Mouse (Mus musculus) embryo, embryonic 10 days (tissue): ENCODE results near the gene Fam117a.

Experiments used
- DNase-seq: peaks from one replicate; pipeline ENCODE4 v3.0.0-alpha.2; 2015; ENCODE audit warnings: low spot score

Fam117a gene

DNA sequence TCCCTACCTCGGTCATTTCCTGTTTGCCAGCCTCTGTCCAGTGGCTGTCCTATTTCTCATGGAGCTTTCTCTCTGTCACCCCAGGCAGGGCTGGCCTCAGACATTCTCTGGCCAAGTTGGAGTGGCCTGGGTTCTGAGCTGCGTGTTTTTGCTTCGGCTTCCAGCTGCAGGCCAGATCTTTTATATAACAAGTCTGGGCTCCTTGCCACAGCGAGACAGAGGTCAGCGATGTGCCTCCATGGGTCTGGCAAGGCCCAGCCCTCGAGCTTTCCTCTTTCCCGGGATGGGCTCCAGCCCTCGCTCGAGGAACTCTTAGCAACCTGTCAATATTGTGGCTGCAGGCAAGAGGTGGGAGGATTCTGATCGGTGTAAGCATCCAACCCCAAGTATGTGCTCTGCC, 28.8 kb downstream of the Fam117a start:
- no peak for DNase-seq

DNA sequence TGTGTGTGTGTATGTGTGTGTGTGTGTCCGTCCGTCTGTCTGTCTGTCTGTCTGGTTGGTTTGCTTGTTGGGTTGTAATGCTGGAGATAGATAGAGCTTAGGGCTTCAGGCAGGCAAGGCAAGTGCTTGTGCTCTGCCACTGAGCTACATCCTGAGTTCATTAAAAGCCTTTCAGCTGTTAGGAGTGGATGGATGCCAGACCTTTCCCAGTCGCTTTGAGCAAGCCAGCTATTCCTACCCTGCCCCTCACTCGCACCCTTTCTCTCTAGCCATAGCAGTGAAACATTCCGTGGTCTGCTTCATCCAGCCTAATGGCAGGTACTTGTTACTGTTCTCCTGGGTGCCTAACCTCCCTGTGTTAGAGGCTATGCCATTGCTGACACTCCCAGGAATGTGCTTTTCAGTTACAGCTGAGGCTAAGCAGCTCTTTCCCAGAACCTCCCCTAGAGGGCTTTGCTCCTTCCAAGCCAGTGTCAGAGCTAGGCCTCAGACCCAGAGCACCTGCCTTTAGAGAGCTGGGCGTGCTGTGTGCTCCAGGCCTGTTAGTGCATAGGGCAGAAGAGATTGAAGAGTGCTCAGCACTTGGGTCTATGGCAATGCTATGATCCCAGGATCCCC, 29.6 kb downstream of the Fam117a start:
- no peak for DNase-seq

- no peak for DNase-seq
These were observed 30.4 kb downstream of the Fam117a start for GRCm38 (mm10) chr11:95367011-95367735.

DNA sequence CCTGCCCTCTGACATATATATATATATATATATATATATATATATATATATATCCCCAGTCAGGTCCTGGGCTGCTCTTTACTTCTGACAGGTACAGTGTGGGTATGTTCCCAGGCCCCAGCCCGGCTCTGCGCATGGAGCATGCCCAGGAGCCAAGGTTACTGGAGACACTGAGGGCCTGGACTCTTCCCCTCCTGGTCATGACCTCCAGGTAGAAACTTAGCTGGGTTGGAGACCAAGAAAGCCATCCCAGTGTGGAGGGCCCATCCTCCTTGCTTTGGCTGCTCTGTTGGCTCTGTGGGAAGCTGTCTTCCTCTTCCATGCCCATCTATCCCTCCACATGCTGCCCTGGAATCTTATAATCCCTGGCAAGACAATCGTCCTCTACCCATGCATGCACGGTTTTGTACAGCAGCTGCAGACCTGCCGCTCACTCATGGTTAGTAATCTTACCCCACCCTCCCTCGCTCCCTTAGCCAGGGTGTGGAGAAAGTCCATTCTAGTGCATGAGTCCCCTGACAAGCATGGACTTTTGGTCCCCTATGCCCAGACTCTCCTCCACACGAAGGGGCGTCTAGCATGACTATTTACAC, 31.5 kb downstream of the Fam117a start:
- no peak for DNase-seq

- no peak for DNase-seq
These were observed 32.1 kb downstream of the Fam117a start for GRCm38 (mm10) chr11:95368871-95369270.

DNA sequence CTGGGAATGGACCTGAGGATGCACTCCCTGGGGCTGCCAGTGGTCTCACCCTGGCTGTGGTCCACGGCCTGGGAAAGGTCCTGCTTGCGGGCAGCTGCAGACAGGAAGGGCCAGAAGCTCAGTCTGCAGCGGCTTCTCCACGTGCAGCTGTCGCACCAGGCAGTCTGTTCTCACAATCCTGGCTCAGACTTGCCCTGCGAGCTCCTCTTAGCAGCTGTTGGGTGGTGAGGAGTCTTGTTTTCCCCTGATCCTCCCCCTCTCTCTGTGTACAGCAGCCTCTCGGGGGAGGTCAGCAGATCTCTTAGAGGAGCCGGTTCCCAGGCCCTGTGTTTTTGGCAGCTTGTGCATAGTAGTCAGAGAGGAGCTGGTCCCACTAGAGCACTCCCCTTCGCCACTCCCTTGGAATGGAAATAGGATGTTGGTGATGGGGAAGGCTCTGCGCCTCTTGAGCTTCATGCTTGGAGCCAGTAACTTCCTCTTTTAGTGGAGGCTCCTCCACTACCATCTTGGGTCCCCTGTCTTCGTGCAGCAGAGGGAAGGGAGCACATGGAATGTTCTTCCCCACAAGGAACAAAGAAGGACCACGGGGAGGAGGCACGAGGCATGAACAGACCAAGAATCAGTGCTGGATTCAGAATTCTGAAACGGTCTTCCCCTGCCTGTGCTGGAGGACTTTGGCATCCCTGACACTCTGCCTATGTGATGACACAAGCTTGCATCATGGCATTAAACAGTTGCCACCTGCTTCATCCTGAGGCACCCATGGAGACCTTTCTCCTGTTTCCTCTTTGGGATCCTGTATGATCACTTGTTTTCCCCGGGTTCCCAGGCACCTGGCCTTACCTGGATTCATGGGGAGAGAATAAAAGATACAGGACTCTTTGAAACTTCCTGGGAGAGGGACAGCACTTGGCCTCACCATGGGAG, 33.4 kb downstream of the Fam117a start:
- DNase-seq = no peak

DNA sequence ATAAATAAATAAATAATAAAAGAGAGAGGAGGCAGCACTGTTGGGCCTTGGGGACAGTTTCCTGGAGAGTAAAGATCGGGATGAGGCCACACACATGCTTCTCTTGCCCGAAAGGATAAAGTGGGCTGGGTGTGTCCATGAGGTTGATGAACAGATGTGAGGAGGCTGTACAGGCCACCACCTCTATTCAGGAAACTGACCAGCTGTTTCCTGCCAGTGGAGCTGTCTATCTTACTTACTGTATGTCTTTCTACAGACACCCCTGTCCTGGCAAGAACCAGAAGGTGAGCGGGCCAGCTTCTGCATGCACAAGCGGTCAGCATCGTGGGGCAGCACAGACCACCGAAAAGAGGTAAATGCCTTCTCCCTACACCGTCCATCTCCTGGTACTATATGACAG, 34.4 kb downstream of the Fam117a start:
- no peak for DNase-seq

DNA sequence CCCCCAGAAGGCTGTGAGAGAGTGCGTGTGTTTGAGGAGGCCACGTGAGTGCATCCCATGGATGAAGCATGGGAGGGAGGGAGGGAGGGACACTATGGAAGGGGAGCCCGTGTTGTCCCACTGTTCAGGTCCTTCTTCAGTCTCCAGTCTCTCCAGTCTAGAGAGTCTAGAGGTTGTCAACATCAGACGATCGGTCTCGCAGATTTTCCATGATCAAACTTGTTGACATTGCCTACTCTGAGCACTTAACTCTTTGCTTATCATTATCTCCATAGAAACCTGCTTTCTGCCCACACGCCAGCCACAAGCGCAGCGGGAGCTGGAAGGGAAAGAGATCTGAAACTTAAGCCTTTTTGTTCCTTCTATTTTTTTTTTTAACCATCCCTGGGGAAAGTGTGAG, 42.1 kb downstream of the Fam117a start:
- no peak for DNase-seq

DNA sequence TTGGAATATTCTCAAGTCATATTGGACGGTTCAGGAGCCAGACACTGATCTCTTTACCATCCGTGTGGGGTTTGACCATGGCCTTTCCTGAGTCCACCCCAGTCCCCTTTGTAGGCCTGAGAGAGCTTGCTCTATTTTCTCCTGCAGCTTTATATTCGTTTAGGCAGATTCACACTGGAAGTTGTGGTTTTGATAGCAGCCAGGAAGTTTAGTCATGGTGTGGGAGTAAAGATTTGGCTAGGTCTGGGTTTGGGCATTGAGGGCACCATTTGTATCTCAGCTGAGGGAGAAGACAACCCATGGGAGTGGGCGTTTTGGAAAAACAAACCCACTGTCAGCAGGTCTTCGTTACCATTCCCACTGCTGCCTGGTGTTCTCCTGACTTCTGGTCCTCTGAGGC, 42.7 kb downstream of the Fam117a start:
- DNase-seq = no peak

- no peak for DNase-seq
These were observed 43.9 kb downstream of the Fam117a start for GRCm38 (mm10) chr11:95380711-95381110.

DNA sequence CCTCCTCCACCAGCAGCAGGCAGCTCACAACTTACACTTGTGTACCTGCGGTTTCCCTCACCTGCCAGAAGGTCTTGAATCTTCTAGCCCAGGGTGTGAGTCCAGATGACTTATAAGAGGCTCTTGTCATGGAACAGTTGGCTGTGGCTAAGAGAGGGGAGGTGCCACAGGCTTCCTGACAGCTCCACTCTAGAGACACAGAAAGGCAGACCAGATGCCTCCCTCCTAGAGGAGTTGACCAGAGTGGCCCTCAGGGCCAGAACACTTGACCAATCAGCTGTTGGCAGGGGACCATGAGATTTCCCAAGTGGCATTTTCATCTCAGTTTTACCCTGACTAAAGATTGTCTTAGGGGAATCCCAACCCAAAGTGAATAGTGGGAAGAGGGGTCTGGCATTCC, 44.3 kb downstream of the Fam117a start:
- no peak for DNase-seq

GRCm38 (mm10) chr11:95383331-95383986, 46.6 kb downstream of the Fam117a start:
- no peak for DNase-seq

DNA sequence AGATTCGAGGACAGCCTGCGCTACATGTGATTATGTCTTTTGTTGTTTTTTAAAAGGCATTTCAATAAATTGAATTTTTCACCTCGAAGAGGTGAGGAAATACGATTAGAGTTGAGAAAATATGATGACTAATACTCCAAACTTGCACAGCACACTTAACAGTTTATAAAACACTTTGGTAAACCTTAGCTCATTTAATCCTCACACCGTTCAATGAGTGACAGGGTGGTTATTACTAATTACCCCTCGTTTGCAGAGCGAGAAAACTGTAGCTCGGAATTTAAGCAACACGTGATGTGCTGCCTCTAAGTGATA, 47.1 kb downstream of the Fam117a start:
- no peak for DNase-seq

- peak; percentile 99 for DNase-seq
These were observed 47.6 kb downstream of the Fam117a start, which contains the start of gene Slc35b1 for GRCm38 (mm10) chr11:95384319-95384972. Gene Slc35b1 (plus strand): TSS chr11:95384692.

DNA sequence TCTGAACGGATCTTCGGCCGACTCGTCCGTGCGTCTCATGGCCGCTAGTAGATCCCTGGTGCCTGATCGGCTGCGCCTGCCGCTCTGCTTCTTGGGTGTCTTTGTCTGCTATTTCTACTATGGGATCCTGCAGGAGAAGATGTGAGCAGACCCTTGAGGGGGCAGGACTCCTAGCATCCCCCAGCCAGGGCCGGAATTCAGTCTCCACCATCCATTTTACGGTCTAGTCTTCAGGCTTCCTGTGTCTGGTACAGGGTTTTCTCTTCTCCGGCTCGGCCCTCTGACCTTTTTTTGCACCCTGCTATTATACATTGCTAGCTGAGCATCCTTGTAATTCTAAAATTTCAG, 48.1 kb downstream of the Fam117a start:
- DNase-seq = no peak

DNA sequence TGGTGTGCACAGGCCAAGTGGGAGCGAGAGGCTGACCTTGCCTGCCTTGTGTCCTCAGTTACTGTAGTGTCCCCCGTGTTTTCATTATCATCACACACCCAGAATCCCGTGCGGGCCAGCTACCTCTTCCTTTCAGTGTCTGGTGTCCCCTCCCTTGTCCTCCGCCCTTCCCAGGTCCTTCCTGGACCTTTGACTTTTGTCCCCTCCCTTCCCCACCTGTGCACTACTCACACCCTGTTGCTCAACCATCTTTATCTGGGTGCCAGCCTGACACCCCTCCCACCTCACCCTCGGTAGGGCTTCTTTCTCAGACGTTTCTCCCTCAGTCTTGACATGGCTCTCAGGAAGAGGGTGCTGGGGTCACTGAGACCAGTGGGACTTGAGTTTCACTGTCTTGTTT, 50.5 kb downstream of the Fam117a start:
- no peak for DNase-seq

GRCm38 (mm10) chr11:95389006-95389405, 52.2 kb downstream of the Fam117a start:
- DNase-seq = peak; percentile 44

DNA sequence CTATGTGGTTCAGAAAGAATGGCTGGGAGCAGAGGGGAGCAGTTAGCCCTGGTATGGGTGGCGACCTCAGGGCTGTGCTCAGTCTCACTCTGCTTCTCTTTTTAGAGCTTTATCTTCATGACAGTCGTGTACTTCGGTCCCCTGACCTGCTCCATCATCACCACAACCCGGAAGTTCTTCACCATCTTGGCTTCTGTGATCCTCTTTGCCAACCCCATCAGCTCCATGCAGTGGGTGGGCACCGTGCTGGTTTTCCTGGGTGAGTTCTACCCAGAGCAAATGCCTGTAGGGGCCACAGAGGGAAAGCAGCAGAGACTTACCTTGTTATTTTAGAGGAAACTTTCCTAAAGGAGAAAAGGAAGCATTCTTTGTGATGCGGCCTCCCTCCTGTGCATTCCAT, 53.6 kb downstream of the Fam117a start:
- no peak for DNase-seq

- DNase-seq = no peak
These were observed 54.4 kb downstream of the Fam117a start for GRCm38 (mm10) chr11:95391201-95391600.

- DNase-seq = no peak
These were observed 54.9 kb downstream of the Fam117a start for GRCm38 (mm10) chr11:95391743-95392142.

DNA sequence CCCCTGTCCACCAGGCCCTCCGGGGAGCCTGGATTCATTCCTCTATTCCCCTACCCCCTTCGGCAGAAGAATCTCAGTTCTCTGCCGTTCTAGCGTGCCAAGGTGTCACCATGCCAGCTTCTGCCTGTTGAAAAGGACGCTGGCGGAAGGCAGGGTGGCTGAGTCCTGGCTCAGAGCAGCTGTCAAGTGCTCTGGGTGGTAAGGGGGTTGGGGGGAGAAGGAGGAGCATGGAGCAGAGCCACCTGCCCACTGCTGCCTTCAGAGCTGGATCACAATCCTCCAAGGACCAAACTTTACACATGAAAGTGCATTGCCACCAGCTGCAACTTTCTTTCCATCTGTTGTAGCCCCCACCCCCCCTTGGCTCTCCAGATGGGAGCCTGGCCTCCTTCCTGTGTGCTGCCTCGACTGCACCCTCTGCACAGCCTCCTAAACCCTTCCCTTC, 55.4 kb downstream of the Fam117a start:
- DNase-seq = no peak
